Mouse (Mus musculus): ENCODE data around the gene Cbx3. TPM values are rescaled to one million over a fixed set of nuclear protein-coding genes. Genes with fewer than 3 reads are reported as not detected.

The Cbx3 gene
- total RNA-seq, 1 experiment from 2014 or later, result 114 TPM

DNA sequence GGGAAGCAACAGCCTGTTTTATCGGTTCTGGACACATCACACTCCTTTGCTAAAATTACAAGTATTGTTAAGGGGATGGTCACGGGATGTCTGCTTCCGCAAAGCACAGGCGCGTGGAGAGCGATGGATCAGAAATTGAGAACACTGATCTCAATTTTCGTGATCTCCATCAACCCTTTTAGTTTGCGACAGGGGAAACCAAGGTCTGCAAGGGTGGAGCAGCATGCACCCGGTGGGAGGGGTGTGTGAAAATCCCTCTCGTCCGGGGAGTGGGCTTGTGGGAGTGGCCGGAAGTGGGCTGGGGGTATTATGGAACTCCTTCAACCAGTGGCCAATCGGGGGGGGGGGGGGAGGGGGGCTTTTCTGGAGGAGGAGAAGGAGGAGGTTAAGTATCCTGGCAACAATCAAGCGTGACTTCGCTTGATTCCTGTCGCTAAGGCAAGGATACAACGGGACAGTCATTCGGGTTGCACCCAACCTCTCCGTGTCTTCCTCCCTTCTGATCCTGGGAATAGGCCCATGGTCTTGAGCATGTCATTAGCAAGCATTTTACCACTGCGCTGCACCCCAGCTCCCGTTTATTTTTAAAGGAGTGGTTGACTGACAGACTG is 54.3 kb downstream of the Cbx3 start:
- DNase-seq, result no peak

DNA sequence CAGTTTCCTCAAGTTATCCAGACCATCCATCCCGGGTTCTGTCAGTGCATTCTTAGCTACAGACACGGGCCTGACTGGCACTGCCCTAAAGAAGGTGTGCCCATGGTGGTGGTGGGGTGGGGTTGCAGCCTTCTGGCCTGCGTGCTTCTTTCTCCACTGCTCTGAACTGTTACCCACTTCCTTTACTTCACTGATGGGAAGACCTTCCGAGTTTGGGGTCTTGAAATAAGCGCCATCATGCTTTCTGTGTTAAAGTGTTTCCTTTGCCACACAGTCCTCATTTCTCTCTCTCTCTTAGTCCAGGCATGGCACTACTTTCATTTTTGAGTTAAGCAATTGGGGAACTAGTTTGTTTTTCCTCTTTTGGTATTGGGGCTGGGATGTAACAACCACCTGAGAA is 54.8 kb downstream of the Cbx3 start:
- no peak for DNase-seq

DNA sequence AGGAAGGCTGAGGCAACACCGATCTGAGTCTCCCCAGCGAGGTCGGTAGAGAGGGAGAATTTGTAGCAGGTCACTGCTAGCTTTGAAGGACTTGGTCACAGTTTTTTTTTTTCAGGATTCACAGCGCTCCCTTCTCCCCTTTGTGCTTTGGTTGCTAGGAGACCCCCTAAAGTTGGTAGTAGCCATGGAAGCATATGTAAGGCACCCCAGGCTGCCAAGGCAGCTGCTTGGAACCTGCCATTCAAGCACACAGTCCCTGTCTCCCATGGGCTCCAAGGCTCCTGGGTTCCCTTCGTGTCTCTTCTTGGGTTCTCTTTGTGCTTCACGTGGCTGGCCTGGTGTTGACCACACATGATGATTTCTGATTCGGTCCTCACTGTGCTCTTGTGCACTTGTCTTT is 59.3 kb downstream of the Cbx3 start:
- DNase-seq, result no peak

Other genes starting within 250 kb of the Cbx3 start
- 0.48 TPM in 1 of 2 replicates, not detected in the other for gene Nfe2l3, start 37.7 kb upstream of the Cbx3 start, total RNA-seq (2021)
- gene Hnrnpa2b1, start 466 bp upstream of the Cbx3 start, total RNA-seq (2021), result 735 and 846 TPM in 2 replicates
- 23.7 and 26.6 TPM in 2 replicates for gene Snx10, start 53.5 kb downstream of the Cbx3 start, total RNA-seq (2021)

Data from adrenal gland, postnatal 25 days (tissue).